Mouse (Mus musculus) intestine, embryonic 15.5 days (tissue): ENCODE measurements around the gene Rasgrp3. TPM values are rescaled to one million over a fixed set of nuclear protein-coding genes. Genes with fewer than 3 reads are reported as not detected.
"Not testable (repeated sequence)": the region's sequence is repeated elsewhere in the genome, so short reads cannot be mapped to it uniquely, and the experiment has no call there.

Experiments used
- ATAC-seq: fragments of 200-750 bp; cut with Nextera tagmentation; 2 replicates; pipeline ENCODE4 v1.8.0; 2017; ENCODE audit warnings: moderate TSS enrichment, moderate library complexity
- H3K27ac ChIP-seq: fragments of 300-500 bp; sonication (generic); 2 replicates; pipeline ENCODE4 v1.5.1; 2015; ENCODE audit warnings: mild to moderate bottlenecking, inconsistent platforms
- H3K27me3 ChIP-seq: fragments of 300-500 bp; sonication (generic); replicated peaks from 2 replicates; pipeline ENCODE4 v1.6.1; 2015; ENCODE audit warnings: inconsistent platforms
- H3K36me3 ChIP-seq: fragments of 300-500 bp; sonication (generic); 2 replicates; pipeline ENCODE4 v1.6.1; 2015; ENCODE audit warnings: inconsistent platforms
- H3K4me1 ChIP-seq: fragments of 300-500 bp; sonication (generic); replicated peaks from 2 replicates; pipeline ENCODE4 v1.6.1; 2015; ENCODE audit warnings: inconsistent platforms
- H3K4me2 ChIP-seq: fragments of 300-500 bp; sonication (generic); replicated peaks from 2 replicates; pipeline ENCODE4 v1.6.1; 2015; ENCODE audit warnings: mild to moderate bottlenecking, inconsistent platforms
- H3K4me3 ChIP-seq: fragments of 300-500 bp; sonication (generic); replicated peaks from 2 replicates; pipeline ENCODE4 v1.5.1; 2015; ENCODE audit warnings: inconsistent platforms
- H3K9ac ChIP-seq: fragments of 300-500 bp; sonication (generic); 2 replicates; pipeline ENCODE4 v1.6.1; 2015; ENCODE audit warnings: inconsistent platforms
- H3K9me3 ChIP-seq: fragments of 300-500 bp; sonication (generic); 2 replicates; pipeline ENCODE4 v1.6.1; 2016; ENCODE audit warnings: inconsistent platforms
- WGBS: fragments of 180-500 bp; shearing (Covaris S2); methylation state at CpG from one replicate; pipeline ENCODE4 v1.1.7; 2015; 5-methylcytosine and 5-hydroxymethylcytosine counted together
- polyA plus RNA-seq: library from polyadenylated mRNA; unstranded; fragments of >200 nt; fragmentation: Nextera tagmentation; extraction: Ambion mirVana; gene quantifications from 2 replicates; pipeline ENCODE4 v1.2.1, GENCODE M21; 2015

Rasgrp3 gene
- polyA plus RNA-seq, 1 experiment from 2014 or later: 13.3 TPM

GRCm38 (mm10) chr17:75440619-75441018 lies 4.9 kb downstream of the Rasgrp3 start:
- H3K27ac ChIP-seq: no peak overlapping the region
- ATAC-seq: no peak
- no peaks in the 10 kb centered on the region for H3K9me3 ChIP-seq
- WGBS: 46% methylated on average over 7 of the region's 7 CpGs
- no peaks in the 10 kb centered on the region for H3K4me1 ChIP-seq
- H3K27me3 ChIP-seq: no peaks in the 10 kb centered on the region
- H3K4me2 ChIP-seq: no peak overlapping the region
- no peaks in the 10 kb centered on the region for H3K36me3 ChIP-seq
- no peak overlapping the region for H3K9ac ChIP-seq
- H3K4me3 ChIP-seq: no peak overlapping the region

GRCm38 (mm10) chr17:75441260-75441830 lies 5.6 kb downstream of the Rasgrp3 start:
- Histone ChIP-seq H3K27ac (no peak overlapping the region), H3K4me2 (no peak overlapping the region), H3K9ac (no peak overlapping the region), H3K4me1 (no peaks in the 10 kb centered on the region), H3K36me3 (no peaks in the 10 kb centered on the region), H3K27me3 (no peaks in the 10 kb centered on the region), H3K9me3 (no peaks in the 10 kb centered on the region), H3K4me3 (no peak overlapping the region)
- WGBS: 41% methylated on average over 5 of the region's 5 CpGs
- no peak for ATAC-seq

GRCm38 (mm10) chr17:75442352-75442751 lies 6.7 kb downstream of the Rasgrp3 start:
- Histone ChIP-seq H3K4me2 (no peak overlapping the region), H3K4me3 (no peak overlapping the region), H3K27me3 (no peaks in the 10 kb centered on the region), H3K9me3 (no peaks in the 10 kb centered on the region), H3K36me3 (no peaks in the 10 kb centered on the region), H3K27ac (no peak overlapping the region), H3K9ac (no peak overlapping the region), H3K4me1 (no peaks in the 10 kb centered on the region)
- no peak for ATAC-seq
- 90% methylated on average over 7 of the region's 8 CpGs for WGBS

GRCm38 (mm10) chr17:75443064-75443621 lies 7.4 kb downstream of the Rasgrp3 start:
- Histone ChIP-seq H3K9ac (no peak overlapping the region), H3K36me3 (no peaks in the 10 kb centered on the region), H3K4me3 (no peak overlapping the region), H3K27me3 (no peaks in the 10 kb centered on the region), H3K4me1 (no peaks in the 10 kb centered on the region), H3K9me3 (no peaks in the 10 kb centered on the region), H3K4me2 (no peak overlapping the region), H3K27ac (no peak overlapping the region)
- WGBS: 82% methylated on average over 6 of the region's 6 CpGs
- ATAC-seq: no peak

GRCm38 (mm10) chr17:75448257-75448656 lies 12.6 kb downstream of the Rasgrp3 start:
- H3K9me3 ChIP-seq: no peaks in the 10 kb centered on the region
- no peak for ATAC-seq
- H3K4me3 ChIP-seq: no peak overlapping the region
- no peak overlapping the region for H3K9ac ChIP-seq
- H3K36me3 ChIP-seq: no peaks in the 10 kb centered on the region
- H3K4me2 ChIP-seq: no peak overlapping the region
- 92% methylated on average over 3 of the region's 3 CpGs for WGBS
- no peaks in the 10 kb centered on the region for H3K27me3 ChIP-seq
- H3K27ac ChIP-seq: no peak overlapping the region
- no peaks in the 10 kb centered on the region for H3K4me1 ChIP-seq

GRCm38 (mm10) chr17:75449022-75449421 lies 13.3 kb downstream of the Rasgrp3 start:
- no peak for ATAC-seq

GRCm38 (mm10) chr17:75452313-75452712 lies 16.6 kb downstream of the Rasgrp3 start:
- H3K27ac ChIP-seq: no peak overlapping the region
- no peaks in the 10 kb centered on the region for H3K27me3 ChIP-seq
- H3K9me3 ChIP-seq: no peaks in the 10 kb centered on the region
- H3K4me1 ChIP-seq: no peaks in the 10 kb centered on the region
- no peak overlapping the region for H3K9ac ChIP-seq
- 76% methylated on average over 4 of the region's 4 CpGs for WGBS
- H3K4me3 ChIP-seq: no peak overlapping the region
- ATAC-seq: no peak
- H3K4me2 ChIP-seq: no peak overlapping the region
- no peaks in the 10 kb centered on the region for H3K36me3 ChIP-seq

More at GRCm38 (mm10) chr17:75449022-75449421, 13.3 kb downstream of the Rasgrp3 start:
- Histone ChIP-seq H3K9me3 (no peaks in the 10 kb centered on the region), H3K27me3 (no peaks in the 10 kb centered on the region), H3K27ac (no peak overlapping the region), H3K36me3 (no peaks in the 10 kb centered on the region), H3K9ac (no peak overlapping the region), H3K4me3 (no peak overlapping the region), H3K4me1 (no peaks in the 10 kb centered on the region), H3K4me2 (no peak overlapping the region)
- 27% methylated on average over 1 of the region's 1 CpGs for WGBS

GRCm38 (mm10) chr17:75453639-75454038 lies 17.9 kb downstream of the Rasgrp3 start:
- Histone ChIP-seq H3K4me3 (no peak overlapping the region), H3K9me3 (no peaks in the 10 kb centered on the region), H3K27me3 (no peaks in the 10 kb centered on the region), H3K4me1 (no peaks in the 10 kb centered on the region), H3K4me2 (no peak overlapping the region), H3K9ac (no peak overlapping the region), H3K27ac (no peak overlapping the region), H3K36me3 (no peaks in the 10 kb centered on the region)
- ATAC-seq: no peak

GRCm38 (mm10) chr17:75456096-75456495 lies 20.4 kb downstream of the Rasgrp3 start:
- ATAC-seq, H3K36me3 ChIP-seq, H3K27ac ChIP-seq, H3K4me2 ChIP-seq, H3K9me3 ChIP-seq, H3K4me3 ChIP-seq, H3K9ac ChIP-seq, H3K27me3 ChIP-seq, H3K4me1 ChIP-seq: not testable (repeated sequence)
- WGBS: 90% methylated on average over 9 of the region's 9 CpGs

- H3K9ac ChIP-seq: no peak overlapping the region
- over 99% methylated on average over 6 of the region's 6 CpGs for WGBS
Measured at GRCm38 (mm10) chr17:75460621-75461020, 24.9 kb downstream of the Rasgrp3 start.

GRCm38 (mm10) chr17:75461771-75462170 lies 26.1 kb downstream of the Rasgrp3 start:
- H3K9me3 ChIP-seq: no peaks in the 10 kb centered on the region
- H3K27me3 ChIP-seq: no peaks in the 10 kb centered on the region
- no peak overlapping the region for H3K4me2 ChIP-seq
- no peak overlapping the region for H3K27ac ChIP-seq
- H3K36me3 ChIP-seq: no peaks in the 10 kb centered on the region
- H3K4me1 ChIP-seq: no peaks in the 10 kb centered on the region; the same call in 1 of the 2 replicates
- no peak for ATAC-seq
- H3K9ac ChIP-seq: no peak overlapping the region
- WGBS: 87% methylated on average over 1 of the region's 1 CpGs
- H3K4me3 ChIP-seq: no peak overlapping the region

More at GRCm38 (mm10) chr17:75460621-75461020, 24.9 kb downstream of the Rasgrp3 start:
- Histone ChIP-seq H3K4me3 (no peak overlapping the region), H3K36me3 (no peaks in the 10 kb centered on the region), H3K9me3 (no peaks in the 10 kb centered on the region), H3K4me2 (no peak overlapping the region), H3K27me3 (no peaks in the 10 kb centered on the region), H3K27ac (no peak overlapping the region), H3K4me1 (no peaks in the 10 kb centered on the region; the same call in 1 of the 2 replicates)
- no peak for ATAC-seq

GRCm38 (mm10) chr17:75463223-75463622 lies 27.5 kb downstream of the Rasgrp3 start:
- H3K4me1 ChIP-seq, ATAC-seq, H3K27me3 ChIP-seq, H3K9ac ChIP-seq, H3K36me3 ChIP-seq, H3K27ac ChIP-seq, H3K9me3 ChIP-seq, H3K4me3 ChIP-seq, H3K4me2 ChIP-seq: not testable (repeated sequence)
- 89% methylated on average over 1 of the region's 1 CpGs for WGBS

GRCm38 (mm10) chr17:75463645-75464044 lies 27.9 kb downstream of the Rasgrp3 start:
- no peak overlapping the region for H3K9ac ChIP-seq
- ATAC-seq: no peak
- H3K36me3 ChIP-seq: no peaks in the 10 kb centered on the region
- WGBS: 80% methylated on average over 2 of the region's 2 CpGs
- no peak overlapping the region for H3K4me3 ChIP-seq
- no peaks in the 10 kb centered on the region; the same call in 1 of the 2 replicates for H3K4me1 ChIP-seq
- H3K27me3 ChIP-seq: no peaks in the 10 kb centered on the region
- no peak overlapping the region for H3K4me2 ChIP-seq
- H3K9me3 ChIP-seq: no peaks in the 10 kb centered on the region
- H3K27ac ChIP-seq: no peak overlapping the region
